Mouse (Mus musculus) erythroid progenitor cell, adult 5-6 weeks (primary cell): ENCODE results near the gene Dalrd3. TPM values are rescaled to one million over a fixed set of nuclear protein-coding genes. Genes with fewer than 3 reads are reported as not detected.
"Not testable (repeated sequence)": the region's sequence is repeated elsewhere in the genome, so short reads cannot be mapped to it uniquely, and the experiment has no call there.

Source experiments
- ATAC-seq: replicated peaks from 2 replicates; pipeline ENCODE4 v1.8.0; 2016; ENCODE audit warnings: moderate number of reproducible peaks, mild to moderate bottlenecking, moderate TSS enrichment, inconsistent platforms; ENCODE audit not compliant: poor library complexity, low FRiP score, severe bottlenecking
- total RNA-seq, 2 experiments: library from RNA; stranded (forward) in 1 of 2; stranded (reverse) in 1 of 2; fragments of 150-400 nt in 1 of 2; fragments of 186-747, 209-891 nt in 1 of 2; gene quantifications; 2 replicates each; pipeline versions ENCODE4 v1.2.3 to v1.2.4; 2015 to 2017; ENCODE audit warnings: low replicate concordance in 2 of 2

Dalrd3 gene
- total RNA-seq, 2 experiments from 2014 or later, result 23.7 to 47.8 TPM

DNA sequence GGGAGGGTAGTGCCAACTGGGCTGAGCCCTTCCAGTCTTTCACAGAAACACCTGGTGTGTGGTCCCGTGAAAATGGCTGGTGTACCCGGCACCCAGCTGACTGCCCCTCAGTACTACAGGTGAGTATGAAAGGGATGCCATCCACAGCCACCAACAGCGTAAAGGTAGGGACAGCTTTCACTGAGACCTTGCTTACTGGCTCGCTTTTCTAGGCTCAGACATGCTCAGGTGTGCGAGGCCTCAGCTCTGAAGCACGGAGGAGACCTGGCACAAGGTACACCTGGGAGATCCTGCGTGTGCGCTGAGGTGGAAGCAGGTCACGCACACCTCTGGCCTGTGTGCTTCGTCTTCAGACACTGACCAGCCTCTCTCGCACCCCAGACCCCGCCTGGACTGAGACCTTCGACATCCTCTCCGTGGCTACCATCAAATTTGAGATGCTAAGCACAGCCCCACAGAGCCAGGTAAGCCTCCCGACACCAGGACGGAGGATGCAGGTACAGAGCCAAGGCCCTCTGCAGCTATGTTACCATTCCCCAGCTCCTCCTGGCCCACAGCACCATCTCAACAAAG lies 1.8 kb downstream of the Dalrd3 start:
- ATAC-seq, result no peak

DNA sequence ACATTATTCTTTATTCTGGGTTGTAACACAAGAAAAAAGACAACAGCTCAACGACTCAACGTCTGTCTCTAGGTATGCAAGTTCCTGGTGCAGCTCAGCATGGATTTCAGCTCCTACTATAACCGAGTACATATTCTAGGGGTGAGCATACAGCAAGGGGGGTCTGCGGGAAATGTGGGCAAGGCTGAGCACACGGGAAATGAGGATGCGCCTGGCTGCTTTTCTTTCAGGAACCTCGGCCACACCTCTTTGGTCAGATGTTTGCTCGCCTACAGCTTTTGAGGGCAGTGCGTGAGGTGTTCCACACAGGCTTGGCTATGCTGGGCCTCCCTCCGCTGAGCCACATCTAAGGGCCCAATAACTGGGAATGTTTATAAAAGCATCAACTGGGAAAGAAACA lies 2.6 kb downstream of the Dalrd3 start:
- no peak for ATAC-seq

DNA sequence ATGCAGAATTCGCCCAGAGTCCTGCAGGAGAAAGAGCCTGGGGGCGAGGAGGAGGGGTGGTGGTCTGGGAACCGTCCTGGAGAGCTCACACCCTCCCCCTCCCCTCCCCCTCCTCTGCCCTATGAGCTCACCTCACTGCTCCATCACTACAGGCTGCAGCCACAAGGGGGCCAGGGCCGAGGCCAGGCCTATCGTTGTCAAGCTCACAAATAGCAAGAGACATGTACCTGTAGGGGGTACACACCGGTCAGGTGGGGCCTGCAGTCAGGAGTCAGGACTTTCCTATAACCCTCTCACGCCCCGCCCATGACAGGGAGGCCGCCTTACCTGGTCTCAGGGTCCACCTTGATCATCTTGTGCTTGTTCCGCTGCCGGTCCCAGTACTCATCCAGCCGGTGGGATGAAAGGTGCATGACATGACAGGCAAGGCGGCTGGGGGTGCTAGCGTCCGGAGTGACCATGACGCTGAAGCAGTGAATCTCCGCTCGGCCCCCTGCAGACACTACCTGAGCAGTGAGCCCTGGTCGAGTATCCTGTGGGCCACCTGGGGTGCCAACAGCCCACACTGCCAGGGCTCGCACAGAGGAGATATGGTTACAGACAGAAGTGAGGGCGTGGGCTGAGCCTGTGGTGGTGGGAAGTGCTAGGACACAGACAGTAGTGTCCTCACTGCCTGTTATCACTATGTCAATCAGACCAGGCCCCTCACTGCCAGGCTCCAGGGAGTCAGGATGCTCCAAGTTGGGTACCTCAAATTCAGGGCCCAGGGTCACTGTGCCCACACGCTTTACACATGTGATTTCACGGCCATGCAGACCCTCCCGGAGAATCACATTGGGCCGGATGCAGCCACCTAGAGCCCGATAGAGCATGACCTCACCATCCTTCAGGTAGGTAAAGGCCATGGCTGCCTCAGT lies 4.3 kb downstream of the Dalrd3 start:
- no peak for ATAC-seq

DNA sequence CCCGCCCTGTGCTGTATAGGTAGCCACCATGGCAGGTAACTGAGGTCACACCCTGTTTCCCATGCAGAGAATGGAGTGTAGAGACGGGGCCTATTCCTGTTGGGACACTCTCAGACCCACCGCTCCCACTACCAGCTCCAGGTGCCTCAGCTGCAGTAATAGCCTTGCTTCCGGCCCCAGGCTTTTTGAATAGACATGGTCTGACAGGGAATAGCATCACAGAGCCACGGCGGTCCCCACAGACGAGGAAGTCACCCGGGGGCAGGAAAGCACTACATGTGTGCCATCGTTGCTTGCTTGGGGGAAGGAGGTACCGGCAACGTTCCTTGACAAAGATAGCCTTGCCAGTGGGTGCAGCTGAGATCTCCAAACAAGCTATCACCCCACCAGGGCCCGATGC lies 5.2 kb downstream of the Dalrd3 start:
- no peak for ATAC-seq

DNA sequence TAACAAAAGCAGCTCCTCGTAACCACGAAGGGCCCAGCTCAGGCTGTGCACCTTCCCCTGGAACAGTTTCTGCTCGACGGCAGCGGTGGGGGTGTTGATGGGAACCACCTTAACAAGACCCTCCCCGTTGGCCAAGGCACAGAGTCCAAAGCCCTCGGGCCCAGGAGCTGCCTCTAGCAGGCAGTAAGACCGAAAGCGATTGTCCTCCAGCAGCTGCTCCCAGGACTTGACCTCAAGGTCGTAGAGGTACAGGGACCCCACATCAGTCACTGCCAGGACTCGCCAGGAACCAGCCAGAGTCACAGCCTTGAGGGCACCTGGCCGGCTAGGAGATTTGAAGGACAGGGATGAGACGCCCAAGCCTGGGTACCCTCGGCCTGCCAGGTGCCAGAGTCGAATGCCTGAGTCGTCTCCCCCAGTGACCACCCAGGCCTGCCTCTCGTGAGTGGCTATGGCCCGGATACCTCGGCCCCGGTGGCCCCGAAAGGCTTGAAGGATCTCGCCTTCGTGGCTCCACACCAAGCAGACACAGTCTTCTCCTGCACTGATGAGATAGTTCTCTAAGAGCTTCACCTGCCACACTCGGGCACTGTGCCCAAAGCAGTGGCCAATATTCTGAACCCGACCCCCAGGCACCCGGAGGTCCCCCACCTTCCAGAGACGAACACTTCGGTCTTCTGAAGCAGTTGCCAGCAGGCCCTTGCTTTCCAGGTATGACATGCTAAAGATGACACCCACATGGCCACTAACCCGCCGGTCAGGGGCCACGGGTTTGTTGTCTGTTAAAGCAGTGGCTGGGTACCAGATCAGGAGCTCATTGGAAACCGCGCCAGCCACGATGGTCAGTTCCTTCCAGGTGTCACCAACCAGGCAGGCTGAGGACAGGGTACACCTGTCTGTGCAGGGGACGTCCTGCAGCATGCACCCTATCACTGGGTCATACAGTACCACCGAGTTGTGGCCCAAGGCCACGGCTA lies 5.9 kb downstream of the Dalrd3 start:
- no peak for ATAC-seq

DNA sequence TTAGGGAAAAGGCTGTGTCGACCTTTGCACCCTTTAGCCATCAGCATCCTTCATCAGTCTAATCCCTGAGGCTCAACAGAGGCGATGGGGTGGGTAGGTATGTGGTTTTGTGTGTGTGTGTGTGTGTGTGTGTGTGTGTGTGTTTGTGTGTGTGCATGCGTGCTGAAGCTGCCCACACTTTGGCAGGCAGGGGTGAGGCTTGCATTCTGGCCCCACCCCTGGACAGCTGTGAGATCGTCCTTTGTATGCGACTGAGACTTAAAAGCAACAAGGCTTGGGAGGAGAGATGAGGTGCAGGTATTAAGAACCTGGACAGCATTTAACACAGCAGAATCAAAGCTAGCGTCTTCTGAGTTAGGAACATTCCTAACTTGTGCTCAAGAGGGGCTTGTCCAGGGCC lies 7.3 kb downstream of the Dalrd3 start:
- no peak for ATAC-seq

DNA sequence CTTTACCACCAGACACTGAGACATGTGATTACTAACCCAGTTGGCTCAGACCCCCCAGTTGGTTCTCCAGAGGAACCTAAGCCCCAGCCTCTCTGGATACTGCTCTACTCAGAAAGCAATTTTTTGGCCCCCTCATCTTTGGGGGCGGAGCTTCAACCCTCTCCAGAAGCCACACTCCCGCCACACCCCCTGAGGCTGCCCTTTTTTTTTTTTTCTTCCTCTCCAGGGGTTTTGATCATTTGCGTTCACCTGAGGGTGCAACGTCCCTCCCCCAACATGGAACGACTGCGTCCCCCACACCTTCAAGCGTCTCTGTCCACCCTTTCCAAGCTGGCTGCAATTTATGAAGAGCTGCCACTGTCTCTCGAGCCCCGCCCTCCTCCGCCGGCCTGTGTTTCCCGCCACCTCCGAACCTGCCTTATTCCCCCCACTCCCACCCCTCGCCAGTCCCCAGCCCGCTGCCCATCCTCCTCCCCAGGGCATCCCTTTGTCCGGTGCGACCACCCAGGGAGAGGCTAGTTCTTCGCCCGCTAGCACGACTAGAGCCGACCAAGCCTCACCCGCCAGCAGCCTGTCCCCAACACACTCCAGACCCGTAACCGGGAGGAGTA lies 8.4 kb downstream of the Dalrd3 start:
- ATAC-seq, result peak; percentile 31

DNA sequence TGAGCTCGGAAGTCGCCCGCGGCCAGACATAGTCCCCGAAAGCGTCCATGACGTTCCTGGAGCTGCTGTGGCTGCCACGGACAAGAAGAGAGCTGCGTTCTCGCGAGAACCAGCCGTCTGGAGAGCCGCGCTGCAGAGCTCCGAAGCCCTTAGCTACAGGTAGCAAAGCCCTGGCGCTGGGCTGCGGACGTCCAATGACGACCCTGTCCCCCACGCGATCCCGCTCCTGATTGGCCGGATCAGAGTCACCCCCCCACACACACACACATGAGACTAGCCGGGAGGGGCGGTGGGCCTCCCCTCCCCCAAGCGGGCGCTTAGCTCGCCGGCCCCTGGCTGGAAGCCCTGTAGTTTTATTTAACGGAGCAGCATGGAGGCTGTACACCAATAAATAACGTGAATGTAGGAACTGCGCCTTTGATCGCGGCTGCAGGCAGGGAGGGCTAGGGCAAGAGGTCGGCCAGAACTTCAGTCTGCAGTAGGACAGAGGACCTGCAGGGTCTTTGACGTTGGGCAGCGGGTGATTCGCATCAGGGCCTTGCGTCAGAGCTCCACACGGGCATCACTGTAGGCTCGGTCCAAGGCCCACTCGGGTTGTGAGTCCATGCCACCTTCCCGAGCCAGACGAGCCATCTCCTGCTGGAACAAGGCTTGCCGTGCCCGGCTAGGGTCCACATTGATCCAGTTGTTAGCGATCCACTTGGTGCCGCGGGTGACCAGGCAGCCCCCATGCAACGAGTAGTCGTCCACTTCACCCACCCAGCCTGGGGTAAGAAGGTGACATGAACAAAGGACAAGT lies 9.1 kb downstream of the Dalrd3 start, which contains the start of gene Wdr6:
Wdr6 (minus strand) TSS at position 195 of the 799 bp plus-strand sequence.
- ATAC-seq, result peak; percentile 78

DNA sequence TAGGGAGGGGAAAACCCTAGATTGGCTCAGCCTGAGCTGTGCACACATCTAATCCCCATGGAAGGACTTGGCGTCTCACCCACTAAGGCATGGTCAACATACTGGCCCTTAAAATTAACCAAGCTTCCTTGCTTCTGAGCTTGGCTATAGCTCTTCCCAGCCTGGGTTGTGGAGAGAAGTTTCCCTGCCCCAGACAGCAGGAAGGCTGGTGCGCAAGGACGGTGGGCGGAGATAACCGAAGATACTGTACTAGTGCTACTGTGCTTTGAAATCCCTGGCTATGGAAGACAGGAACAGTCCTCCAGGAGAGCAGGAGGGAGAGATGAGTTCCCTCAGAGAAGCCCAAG lies 9.6 kb downstream of the Dalrd3 start:
- no peak for ATAC-seq

DNA sequence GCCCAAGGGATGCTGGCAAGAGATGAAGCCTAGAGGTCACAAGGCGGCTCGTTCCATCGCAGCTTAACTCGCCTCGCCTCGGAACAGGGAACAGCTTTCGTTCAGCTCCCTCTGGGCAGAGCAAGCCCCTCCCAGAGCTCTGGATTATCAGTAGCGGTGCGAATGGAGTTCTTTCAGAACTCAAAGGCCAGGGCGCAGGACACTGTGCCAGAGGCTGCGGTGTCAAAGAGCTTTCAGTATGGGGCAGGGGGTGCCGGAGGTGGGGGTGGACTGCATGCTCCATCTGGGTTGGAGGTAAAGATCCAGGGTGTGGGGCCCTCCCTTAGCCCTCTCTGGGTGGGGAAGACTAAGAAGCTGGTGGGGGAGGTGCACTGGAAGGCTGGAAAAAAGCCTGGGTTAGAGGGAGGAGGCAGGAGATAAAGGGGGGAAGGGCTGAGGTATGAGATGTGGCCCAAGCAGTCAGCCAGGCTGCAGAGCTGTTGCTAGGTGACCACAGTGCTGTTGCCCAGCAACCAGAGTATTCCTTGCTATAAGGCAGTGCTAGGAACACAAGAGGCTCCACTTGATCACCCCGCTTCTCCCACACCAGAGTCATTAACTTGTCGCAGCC lies 18.0 kb downstream of the Dalrd3 start:
- no peak for ATAC-seq

DNA sequence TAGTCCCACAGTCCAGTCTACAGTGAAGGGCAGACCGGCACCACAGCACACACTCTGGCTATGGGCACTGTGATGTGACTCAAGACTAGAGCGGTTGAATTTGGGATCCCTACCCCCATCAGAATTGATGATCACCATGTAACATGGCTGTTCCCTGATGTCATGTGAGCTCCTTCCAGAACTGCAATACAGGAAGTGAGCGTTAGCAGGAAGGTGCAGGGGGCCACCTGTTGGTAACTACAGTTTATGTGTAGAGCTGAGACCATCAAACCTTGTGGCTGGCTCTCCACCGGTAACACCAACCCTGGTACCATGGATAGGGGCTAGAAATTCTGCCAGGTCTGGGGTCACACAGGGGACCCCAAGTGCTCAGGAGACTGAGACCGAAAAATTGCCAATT lies 19.5 kb downstream of the Dalrd3 start:
- ATAC-seq, result no peak

DNA sequence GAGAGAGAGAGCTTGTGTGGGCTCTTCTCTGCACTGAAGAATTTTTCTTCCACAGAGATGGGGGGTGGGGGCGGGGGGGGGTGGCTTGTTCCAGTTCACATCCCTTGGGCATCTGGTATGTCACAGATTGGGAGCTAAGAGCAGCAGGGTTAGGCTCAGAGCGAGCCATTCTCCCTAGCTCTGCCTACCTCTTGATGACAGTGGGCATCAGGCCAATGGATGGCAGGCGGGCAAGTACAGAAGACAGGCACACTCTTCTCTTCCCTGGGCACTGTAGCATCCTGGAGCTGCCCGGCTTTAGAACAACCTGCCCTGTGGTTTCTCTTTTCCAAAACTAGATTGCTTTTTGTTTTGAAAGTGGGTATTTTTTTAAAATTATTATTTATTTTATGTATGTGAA lies 21.8 kb downstream of the Dalrd3 start:
- ATAC-seq, result no peak

DNA sequence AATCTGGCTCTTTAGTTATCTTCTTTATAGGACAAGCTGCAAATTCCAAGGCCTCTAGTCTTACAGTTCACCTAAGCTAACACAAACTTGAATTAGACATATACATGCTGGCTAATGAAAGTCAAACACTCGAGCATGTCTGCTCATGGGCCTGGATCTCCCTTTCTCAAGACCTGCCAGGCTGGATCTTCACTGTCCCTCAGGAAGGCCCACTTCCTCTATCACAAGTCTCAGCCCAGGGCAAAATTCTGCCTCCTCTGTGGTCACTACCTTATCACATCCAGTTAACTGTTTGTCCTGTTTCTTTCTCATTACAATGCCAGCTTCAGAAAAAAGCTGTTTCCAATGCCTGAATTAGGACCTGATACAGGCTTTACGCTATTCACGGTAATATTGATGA lies 24.7 kb downstream of the Dalrd3 start:
- no peak for ATAC-seq

DNA sequence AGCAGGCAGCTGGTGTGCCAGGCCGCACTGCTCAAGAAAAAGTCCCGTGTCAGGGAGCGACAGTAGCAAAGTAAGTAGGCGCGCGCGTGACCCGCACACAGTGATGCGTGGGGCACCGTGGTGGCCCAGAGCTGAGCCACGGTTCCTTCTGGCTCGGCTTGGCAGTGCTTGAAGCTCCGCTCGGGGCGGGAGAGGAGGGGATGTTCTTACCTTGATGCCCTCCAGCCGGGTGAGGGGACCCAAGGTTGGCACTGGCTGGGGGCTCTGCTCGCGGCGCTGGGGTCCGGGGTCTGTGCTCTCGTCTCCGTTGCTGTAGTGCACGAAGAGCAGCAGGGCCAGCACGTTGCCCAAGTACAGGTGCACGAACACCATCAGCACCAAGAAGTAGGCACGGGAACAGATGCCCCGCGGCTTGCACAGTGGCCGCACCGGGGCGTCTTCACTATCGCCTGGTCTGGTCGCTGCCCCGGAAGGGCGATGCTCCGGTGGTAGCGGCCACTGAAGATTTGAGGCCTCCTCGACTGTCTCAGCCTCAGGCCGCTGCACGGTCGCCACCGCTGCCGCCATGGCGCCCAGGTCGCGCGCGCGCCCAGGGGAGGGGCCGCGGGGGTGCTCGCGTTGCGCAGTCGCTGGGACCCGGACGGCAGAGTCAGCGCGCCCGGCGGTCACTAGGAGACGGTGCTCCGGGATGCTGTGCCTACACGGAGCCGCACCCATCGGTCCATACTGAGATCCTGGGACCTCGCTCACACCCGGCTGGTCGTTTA lies 27.5 kb downstream of the Dalrd3 start, which contains the start of gene P4htm:
P4htm (minus strand) TSS at position 670 of the 767 bp plus-strand sequence.
- peak; percentile 47; the same call in 1 of the 2 replicates for ATAC-seq

DNA sequence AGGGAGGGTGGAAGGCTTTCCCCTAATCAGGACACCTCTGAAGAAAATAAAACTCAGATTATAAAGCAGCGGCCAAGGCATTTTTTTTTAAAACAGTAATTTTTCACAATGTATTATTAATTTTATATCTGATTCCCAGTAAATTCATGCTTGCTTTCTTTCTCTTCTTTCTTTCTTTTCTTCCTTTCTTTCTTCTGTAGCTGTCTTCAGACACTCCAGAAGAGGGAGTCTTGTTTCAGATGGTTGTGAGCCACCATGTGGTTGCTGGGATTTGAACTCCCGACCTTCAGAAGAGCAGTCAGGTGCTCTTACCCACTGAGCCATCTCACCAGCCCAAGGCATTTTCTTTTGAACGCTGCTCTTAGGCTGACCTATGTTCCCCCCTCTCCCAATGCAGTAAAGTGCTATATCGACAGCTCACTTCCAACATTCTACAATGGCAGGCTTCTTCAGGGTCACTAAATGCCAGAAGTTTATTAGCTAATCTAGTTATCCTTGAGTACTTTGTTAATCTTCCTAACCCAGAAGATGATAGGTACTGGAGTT lies 29.4 kb downstream of the Dalrd3 start:
- no peak for ATAC-seq

DNA sequence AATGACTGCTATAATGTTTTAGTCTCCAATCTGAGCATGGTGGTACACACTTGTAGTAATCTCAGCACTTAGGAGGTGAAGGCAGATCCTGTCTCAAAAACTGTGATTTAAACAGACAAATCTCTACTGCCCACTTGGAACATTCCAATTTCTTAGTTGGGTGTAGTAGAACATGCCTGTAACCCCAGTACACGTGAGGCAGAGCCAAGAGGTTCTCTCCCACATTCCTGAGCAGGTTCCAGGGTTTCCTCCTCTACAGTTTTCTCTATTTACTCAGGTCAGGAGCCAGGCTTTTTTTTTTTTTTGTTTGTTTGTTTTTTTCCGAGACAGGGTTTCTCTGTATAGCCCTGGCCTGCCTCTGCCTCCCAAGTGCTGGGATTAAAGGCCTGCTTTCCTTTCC lies 30.3 kb downstream of the Dalrd3 start:
- ATAC-seq, result no peak

DNA sequence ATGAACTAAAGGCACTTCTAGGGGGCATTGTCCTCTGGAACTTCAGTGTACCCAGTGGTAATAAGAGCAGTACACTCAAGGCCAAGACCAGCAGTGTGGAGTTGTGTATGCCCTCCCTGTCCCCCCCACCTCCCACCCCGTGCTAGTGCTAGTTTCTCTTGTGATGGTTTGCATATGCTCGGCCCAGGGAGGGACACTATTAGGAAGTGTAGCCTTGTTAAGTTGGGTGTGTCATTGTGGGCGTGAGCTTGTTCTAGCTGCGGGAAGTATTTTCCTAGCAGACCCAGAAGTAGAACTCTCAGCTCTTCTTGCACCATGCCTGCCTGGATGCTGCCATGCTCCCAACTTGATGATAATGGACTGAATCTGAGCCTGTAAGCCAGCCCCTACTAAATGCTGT lies 32.3 kb downstream of the Dalrd3 start:
- no peak for ATAC-seq

DNA sequence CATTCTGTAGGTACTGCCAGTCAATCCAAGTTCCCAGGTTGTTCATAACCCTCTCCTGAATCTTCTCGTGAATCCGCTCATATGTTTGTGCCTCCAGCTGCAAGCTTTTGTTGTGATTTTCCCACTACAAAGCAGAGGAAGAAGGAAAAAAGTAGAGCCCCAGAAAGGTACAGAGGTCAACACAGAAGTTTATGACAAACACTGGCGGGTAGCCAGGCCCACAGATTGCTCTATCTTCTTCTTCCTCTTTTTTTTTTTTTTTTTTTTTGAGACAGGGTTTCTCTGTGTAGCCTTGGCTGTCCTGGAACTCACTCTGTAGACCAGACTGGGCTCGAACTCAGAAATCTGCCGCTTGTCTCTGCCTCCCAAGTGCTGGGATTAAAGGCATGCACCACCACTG lies 38.2 kb downstream of the Dalrd3 start:
- not testable (repeated sequence) for ATAC-seq
